Mouse (Mus musculus): ENCODE data around the gene Map6.

The Map6 gene

DNA sequence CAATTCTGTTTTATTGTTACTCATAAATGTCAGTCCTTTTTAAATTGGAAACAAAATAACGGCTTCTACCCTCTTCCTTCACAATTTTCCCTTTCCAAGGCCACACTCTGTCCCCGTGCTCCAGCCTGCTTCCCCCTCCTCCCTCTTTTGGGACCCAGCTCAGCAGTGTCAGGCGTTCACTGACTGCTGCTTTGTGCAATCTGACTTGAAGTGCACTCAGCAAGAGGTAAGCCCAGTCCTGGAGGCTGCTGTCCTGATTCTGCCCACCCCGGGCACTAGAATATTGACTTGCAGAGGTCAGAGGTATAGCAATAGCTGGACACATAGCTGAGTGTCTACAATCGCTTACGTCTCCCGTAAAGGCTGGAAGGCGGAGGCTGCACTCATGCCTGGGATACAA is 46.0 kb downstream of the Map6 start:
- no peak for DNase-seq (ENCODE audit: low spot score)

- no peak for DNase-seq (ENCODE audit: low spot score)
Measured at GRCm38 (mm10) chr7:99314565-99314964, 47.3 kb downstream of the Map6 start.

- DNase-seq (ENCODE audit: low spot score): no peak
Measured at GRCm38 (mm10) chr7:99316207-99316606, 49.0 kb downstream of the Map6 start.

DNA sequence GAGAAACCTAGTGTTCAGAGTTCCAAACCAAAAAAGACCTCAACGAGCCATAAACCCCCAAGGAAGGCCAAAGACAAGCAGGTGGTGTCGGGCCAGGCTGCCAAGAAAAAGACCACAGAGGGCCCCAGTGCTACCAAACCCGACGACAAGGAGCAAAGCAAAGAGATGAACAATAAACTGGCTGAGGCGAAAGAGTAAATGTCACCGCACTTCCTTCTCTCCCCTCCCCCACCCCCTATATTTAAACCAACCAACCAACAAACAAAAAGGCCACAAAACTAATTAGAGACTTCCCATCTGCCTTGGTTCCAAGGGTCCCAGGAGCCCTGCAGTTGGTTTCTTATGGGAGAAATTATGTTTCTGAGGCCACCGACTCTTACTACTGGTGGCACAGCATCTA is 50.2 kb downstream of the Map6 start:
- no peak for DNase-seq (ENCODE audit: low spot score)

GRCm38 (mm10) chr7:99320524-99320923 is 53.3 kb downstream of the Map6 start:
- no peak for DNase-seq (ENCODE audit: low spot score)

GRCm38 (mm10) chr7:99322691-99323320 is 55.6 kb downstream of the Map6 start:
- no peak for DNase-seq (ENCODE audit: low spot score)

- no peak for DNase-seq (ENCODE audit: low spot score)
Measured at GRCm38 (mm10) chr7:99323321-99323700, 56.1 kb downstream of the Map6 start.

- no peak for DNase-seq (ENCODE audit: low spot score)
Measured at GRCm38 (mm10) chr7:99324810-99325209, 57.6 kb downstream of the Map6 start.

- no peak for DNase-seq (ENCODE audit: low spot score)
Measured at GRCm38 (mm10) chr7:99326128-99326527, 58.9 kb downstream of the Map6 start.

DNA sequence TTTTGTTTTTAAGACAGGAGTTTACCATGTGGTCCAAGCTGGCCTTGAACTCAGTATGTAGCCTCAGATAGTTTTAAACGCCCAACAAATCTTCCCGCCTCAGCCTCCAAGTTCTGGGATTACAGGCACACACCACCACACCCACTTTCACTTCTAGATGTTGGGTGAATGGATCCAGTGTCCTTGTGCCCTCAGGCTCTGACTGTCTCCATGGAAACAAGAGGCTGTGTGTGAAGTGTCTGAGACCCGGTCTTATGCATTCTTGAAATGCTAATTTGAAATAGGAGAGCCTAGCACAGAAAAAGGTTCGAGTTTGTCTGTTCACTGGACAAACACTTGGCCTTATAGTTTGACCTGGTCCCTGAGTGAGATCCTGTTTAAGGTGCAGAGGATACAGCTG is 61.6 kb downstream of the Map6 start:
- no peak for DNase-seq (ENCODE audit: low spot score)

- DNase-seq (ENCODE audit: low spot score): no peak
Measured at GRCm38 (mm10) chr7:99330012-99330411, 62.8 kb downstream of the Map6 start.

- DNase-seq (ENCODE audit: low spot score): peak; percentile 93
Measured at GRCm38 (mm10) chr7:99332774-99333480, 65.7 kb downstream of the Map6 start.

DNA sequence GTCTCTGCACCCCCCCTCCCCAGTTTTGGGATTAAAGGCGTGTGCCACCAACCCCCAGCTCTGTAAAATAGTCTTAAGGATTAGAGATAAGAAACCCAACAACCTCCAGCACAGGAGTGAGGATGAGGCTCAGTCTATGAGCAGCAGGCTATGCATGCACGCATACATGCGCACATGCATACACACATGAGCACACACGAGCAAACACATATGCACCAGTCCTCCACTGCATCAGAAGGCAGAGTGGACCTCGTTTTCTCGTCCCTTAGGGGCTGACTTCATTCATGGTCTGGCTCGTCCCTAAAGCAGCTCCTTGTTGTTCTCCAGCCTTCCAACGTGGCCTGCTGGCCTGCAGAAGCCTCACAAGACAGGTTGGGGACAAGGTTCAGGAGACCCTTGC is 73.5 kb downstream of the Map6 start:
- DNase-seq (ENCODE audit: low spot score): no peak

GRCm38 (mm10) chr7:99343577-99343976 is 76.3 kb downstream of the Map6 start:
- DNase-seq (ENCODE audit: low spot score): no peak

GRCm38 (mm10) chr7:99347268-99347667 is 80.0 kb downstream of the Map6 start:
- DNase-seq (ENCODE audit: low spot score): no peak

GRCm38 (mm10) chr7:99348883-99349282 is 81.6 kb downstream of the Map6 start:
- no peak for DNase-seq (ENCODE audit: low spot score)

GRCm38 (mm10) chr7:99349782-99350720 is 82.8 kb downstream of the Map6 start:
- no peak for DNase-seq (ENCODE audit: low spot score)

DNA sequence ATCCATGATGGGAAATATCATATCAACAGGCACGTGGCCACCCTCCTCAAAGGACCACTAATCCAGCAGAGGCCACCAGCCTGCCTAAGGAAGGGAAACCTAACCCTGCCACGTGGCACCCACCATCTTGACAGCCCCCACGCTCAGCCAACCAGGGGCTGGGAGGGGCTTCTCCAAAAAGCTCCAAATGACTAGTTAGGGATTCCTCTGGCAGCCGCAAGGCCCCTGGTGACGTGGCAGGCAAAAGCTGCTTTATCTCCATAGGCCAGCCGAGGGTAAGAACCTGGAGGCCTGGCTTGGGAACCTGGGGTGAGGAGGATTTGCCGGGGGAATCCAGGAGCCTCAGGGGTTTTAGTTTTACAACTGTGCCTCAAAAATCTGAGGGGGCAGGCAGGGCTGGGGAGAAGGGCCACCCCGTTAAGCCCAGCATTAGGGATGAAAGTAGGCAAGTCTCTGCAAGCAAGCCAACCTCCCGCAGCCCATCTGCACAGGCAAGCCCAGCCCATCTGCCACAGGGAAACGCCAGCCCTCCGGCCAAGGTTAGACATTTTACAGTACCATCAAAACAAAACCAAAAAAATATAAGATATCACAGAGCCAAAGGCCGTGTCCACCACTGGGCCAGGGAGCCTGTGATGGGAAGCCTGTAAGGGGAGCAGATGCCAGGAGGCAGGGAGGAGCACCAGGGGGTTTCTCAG is 84.0 kb downstream of the Map6 start:
- no peak for DNase-seq (ENCODE audit: low spot score)

- DNase-seq (ENCODE audit: low spot score): peak; percentile 31
Measured at GRCm38 (mm10) chr7:99351802-99352517, 84.7 kb downstream of the Map6 start.

DNA sequence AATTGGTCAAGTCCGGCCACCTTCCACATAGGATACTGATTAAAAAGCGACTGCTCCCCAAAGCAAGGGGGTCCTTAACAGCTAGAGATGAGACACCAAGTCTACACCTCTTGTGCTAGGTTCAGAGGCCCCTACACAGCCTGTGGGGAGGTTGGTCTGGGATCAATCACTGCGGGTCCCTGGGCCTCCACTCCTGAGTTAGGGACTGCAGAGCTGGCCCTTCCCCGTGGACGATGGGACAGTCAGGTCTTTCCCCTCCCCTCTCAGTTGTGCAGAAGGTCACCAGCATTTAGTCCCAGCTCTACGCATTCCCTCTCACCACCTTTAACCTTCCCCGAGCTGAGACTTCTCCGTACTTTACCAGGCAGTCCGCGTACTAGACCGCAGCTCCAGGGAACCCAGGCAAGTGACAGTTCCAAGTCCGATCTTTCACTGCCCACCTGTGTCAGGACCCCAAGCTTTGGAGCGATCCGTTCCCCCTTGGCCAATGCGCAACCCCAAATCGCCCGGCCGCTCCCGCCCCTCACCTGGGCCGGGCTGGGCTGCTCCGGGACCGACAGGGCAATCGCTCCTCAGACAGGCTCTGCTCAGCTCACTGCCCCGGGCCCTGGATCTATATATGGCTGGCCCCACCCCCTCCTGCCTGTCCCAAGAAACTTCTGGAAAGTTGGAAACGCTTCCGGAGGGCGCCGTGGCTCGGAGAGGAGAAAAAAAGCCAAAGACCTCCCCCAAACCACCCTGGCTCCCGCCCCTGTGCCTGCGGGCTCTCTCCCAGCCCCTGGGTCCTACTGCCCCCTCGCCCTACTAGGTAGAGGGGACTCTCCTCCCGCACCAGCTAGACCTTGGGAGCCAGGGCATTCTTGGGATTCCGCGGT is 85.5 kb downstream of the Map6 start, which contains the start of gene Serpinh1:
Serpinh1 (minus strand) TSS at position 714 of the 875 bp plus-strand sequence.
- DNase-seq (ENCODE audit: low spot score): peak; percentile 86

Data from ovary, postnatal 14 days (tissue).